Mouse (Mus musculus) cortical plate, adult 2 months (tissue): ENCODE data around the gene Gng4.

Experiments
- CTCF ChIP-seq: fragments of 200-500 bp; IDR thresholded peaks from 2 replicates; pipeline ENCODE4 v1.5.1; 2011; ENCODE audit warnings: mild to moderate bottlenecking, control low read depth, low read length; ENCODE audit not compliant: insufficient read depth; ENCODE audit errors: extremely low read depth
- POLR2A ChIP-seq: fragments of 200-500 bp; IDR thresholded peaks from 2 replicates; pipeline ENCODE4 v1.6.1; 2011; ENCODE audit warnings: mild to moderate bottlenecking, low read length, control low read depth; ENCODE audit not compliant: insufficient read depth; ENCODE audit errors: extremely low read depth

- TF ChIP-seq POLR2A (no peak), CTCF (no peak)
Observed at GRCm38 (mm10) chr13:13830469-13831074, 46.7 kb downstream of the Gng4 start.
